Mouse (Mus musculus) limb, embryonic 15.5 days (tissue): Measurements from ENCODE around the gene Ddx19a. TPM values are rescaled to one million over a fixed set of nuclear protein-coding genes. Genes with fewer than 3 reads are reported as not detected.

Experiments
- ATAC-seq: fragments of 200-750 bp; cut with Nextera tagmentation; 2 replicates; pipeline ENCODE4 v1.8.0; 2017; ENCODE audit warnings: low read depth, moderate TSS enrichment; ENCODE audit not compliant: insufficient number of reproducible peaks, low FRiP score, low TSS enrichment
- H3K27ac ChIP-seq: fragments of 300-500 bp; sonication (generic); 2 replicates; pipeline ENCODE4 v1.5.1; 2015; ENCODE audit warnings: moderate library complexity, mild to moderate bottlenecking, inconsistent platforms
- H3K27me3 ChIP-seq: fragments of 300-500 bp; sonication (generic); 2 replicates; pipeline ENCODE4 v1.6.1; 2015; ENCODE audit warnings: inconsistent platforms
- H3K36me3 ChIP-seq: fragments of 300-500 bp; sonication (generic); 2 replicates; pipeline ENCODE4 v1.6.1; 2015; ENCODE audit warnings: inconsistent platforms
- H3K4me1 ChIP-seq: fragments of 300-500 bp; sonication (generic); 2 replicates; pipeline ENCODE4 v1.6.1; 2015; ENCODE audit warnings: inconsistent platforms
- H3K4me2 ChIP-seq: fragments of 300-500 bp; sonication (generic); 2 replicates; pipeline ENCODE4 v1.6.1; 2015; ENCODE audit warnings: mild to moderate bottlenecking, inconsistent platforms
- H3K4me3 ChIP-seq: fragments of 300-500 bp; sonication (generic); 2 replicates; pipeline ENCODE4 v1.5.1; 2015; ENCODE audit warnings: mild to moderate bottlenecking, inconsistent platforms
- H3K9ac ChIP-seq: fragments of 300-500 bp; sonication (generic); 2 replicates; pipeline ENCODE4 v1.6.1; 2015; ENCODE audit warnings: inconsistent platforms
- H3K9me3 ChIP-seq: fragments of 300-500 bp; sonication (generic); 2 replicates; pipeline ENCODE4 v1.6.1; 2016; ENCODE audit warnings: inconsistent platforms
- WGBS: fragments of 180-500 bp; shearing (Covaris S2); methylation state at CpG from one replicate; pipeline ENCODE4 v1.1.7; 2015; 5-methylcytosine and 5-hydroxymethylcytosine counted together
- microRNA-seq: library from miRNA; unstranded; fragments of <30 nt; microRNA quantifications from one replicate; pipeline ENCODE4, GENCODE M21; 2016
- polyA plus RNA-seq: library from polyadenylated mRNA; unstranded; fragments of >200 nt; fragmentation: Nextera tagmentation; extraction: Ambion mirVana; gene quantifications from 2 replicates; pipeline ENCODE4 v1.2.1, GENCODE M21; 2015

The Ddx19a gene
- polyA plus RNA-seq, 1 experiment from 2014 or later: 12.4 TPM

DNA sequence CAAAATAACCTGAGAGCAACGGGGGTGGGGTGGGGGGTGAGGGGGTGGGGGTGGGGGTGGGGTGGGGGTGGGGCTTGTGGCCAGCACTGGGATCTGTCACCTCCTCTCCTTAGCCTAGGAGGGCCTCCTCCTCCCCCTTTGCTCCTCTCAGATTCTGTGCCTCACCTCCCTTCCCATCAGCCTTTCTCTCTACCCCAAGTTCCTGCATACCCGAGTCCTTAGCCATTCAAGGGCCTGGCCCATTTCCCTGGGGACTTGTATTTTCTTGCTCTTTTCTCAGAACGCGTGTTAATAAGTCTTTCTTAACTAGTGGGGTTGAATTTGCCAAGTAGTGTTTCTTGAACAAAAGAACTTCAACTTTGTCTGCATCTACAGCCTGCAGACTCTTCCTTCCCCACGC lies 70.9 kb downstream of the Ddx19a start:
- ATAC-seq: no peak; the same call in 1 of the 2 replicates
- Histone ChIP-seq H3K9me3 (no peaks in the 10 kb centered on the region), H3K27me3 (no peaks in the 10 kb centered on the region), H3K4me1 (peaks cover 18% of the 10 kb centered on the region), H3K4me2 (no peak overlapping the region), H3K27ac (no peak overlapping the region), H3K4me3 (no peak overlapping the region), H3K9ac (no peak overlapping the region), H3K36me3 (peaks cover 11% of the 10 kb centered on the region; the same call in 1 of the 2 replicates)
- WGBS: 30% methylated on average over 5 of the region's 5 CpGs

DNA sequence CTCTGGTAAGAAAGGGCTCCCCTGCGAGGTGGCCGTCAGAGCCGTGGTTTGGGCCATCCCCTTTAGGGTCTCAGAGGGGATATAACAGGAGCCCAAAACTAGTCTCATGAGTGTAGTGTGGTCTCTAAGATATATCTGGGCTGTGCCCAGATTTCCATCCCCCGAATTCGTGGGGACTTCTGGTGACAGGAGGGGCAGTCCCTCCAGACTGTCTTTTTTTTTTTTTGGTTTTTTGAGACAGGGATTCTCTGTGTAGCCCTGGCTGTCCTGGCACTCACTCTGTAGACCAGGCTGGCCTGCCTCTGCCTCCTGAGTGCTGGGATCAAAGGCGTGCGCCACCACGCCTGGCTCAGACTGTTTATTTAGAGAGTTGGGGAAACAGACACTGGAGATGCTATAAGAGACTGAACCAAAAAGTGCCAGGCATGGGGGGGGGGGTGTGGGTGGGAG lies 71.9 kb downstream of the Ddx19a start:
- H3K27ac ChIP-seq: no peak overlapping the region
- no peaks in the 10 kb centered on the region for H3K27me3 ChIP-seq
- peaks cover 28% of the 10 kb centered on the region for H3K4me1 ChIP-seq
- H3K4me3 ChIP-seq: no peak overlapping the region
- H3K4me2 ChIP-seq: no peak overlapping the region
- H3K36me3 ChIP-seq: 0 out of 2 replicates have a peak, but pooled peaks cover 3% of the 10 kb centered on the region
- no peak for ATAC-seq
- H3K9me3 ChIP-seq: no peaks in the 10 kb centered on the region
- H3K9ac ChIP-seq: no peak overlapping the region
- 61% methylated on average over 8 of the region's 8 CpGs for WGBS

Small RNAs within 50 kb of the gene (microRNA-seq; reads per million reads assigned to microRNA genes)
- gene Gm24103: not detected
- 0.82 reads per million for gene Mir3473d

Other genes starting within 250 kb of the Ddx19a start
- gene Il34, start 191.9 kb downstream of the Ddx19a start, polyA plus RNA-seq: 5.0 and 5.3 TPM in 2 replicates
- gene Cog4, start 151.2 kb downstream of the Ddx19a start, polyA plus RNA-seq: 77.7 and 77.8 TPM in 2 replicates
- gene Sf3b3, start 151.0 kb downstream of the Ddx19a start, polyA plus RNA-seq: 125 and 127 TPM in 2 replicates
- gene Fuk, start 95.3 kb downstream of the Ddx19a start, polyA plus RNA-seq: 10.9 and 12.2 TPM in 2 replicates
- 29.6 and 32.6 TPM in 2 replicates for gene St3gal2, start 77.9 kb downstream of the Ddx19a start, polyA plus RNA-seq
- gene Ddx19b, start 34.0 kb upstream of the Ddx19a start, polyA plus RNA-seq: 4.9 and 5.0 TPM in 2 replicates
- gene Aars, start 35.3 kb upstream of the Ddx19a start, polyA plus RNA-seq: 48.0 and 48.4 TPM in 2 replicates
- gene Exosc6, start 58.5 kb upstream of the Ddx19a start, polyA plus RNA-seq: 8.2 and 9.7 TPM in 2 replicates
- gene Clec18a, start 94.6 kb upstream of the Ddx19a start, polyA plus RNA-seq: not detected in 2 replicates
- 8.9 and 10.0 TPM in 2 replicates for gene Pdpr, start 96.8 kb upstream of the Ddx19a start, polyA plus RNA-seq